Mouse (Mus musculus) brain, embryonic 14.5 days (tissue): ENCODE measurements around the gene Bcr. TPM values are rescaled to one million over a fixed set of nuclear protein-coding genes. Genes with fewer than 3 reads are reported as not detected.
"Not testable (repeated sequence)": the region's sequence is repeated elsewhere in the genome, so short reads cannot be mapped to it uniquely, and the experiment has no call there.

Source experiments
- DNase-seq: peaks from one replicate; pipeline ENCODE4 v3.0.0-alpha.2; 2011; ENCODE audit warnings: low read depth
- CTCF ChIP-seq: fragments of 200-500 bp; IDR thresholded peaks from 2 replicates; pipeline ENCODE4 v1.5.1; 2012; ENCODE audit warnings: inconsistent platforms, mild to moderate bottlenecking, moderate library complexity, borderline replicate concordance; ENCODE audit not compliant: insufficient read depth, insufficient read length; ENCODE audit errors: extremely low read depth
- POLR2A ChIP-seq: fragments of 200-500 bp; IDR thresholded peaks from 2 replicates; pipeline ENCODE4 v1.6.1; 2012; ENCODE audit warnings: mild to moderate bottlenecking, inconsistent platforms, borderline replicate concordance; ENCODE audit not compliant: poor library complexity, insufficient read depth, insufficient read length, severe bottlenecking; ENCODE audit errors: extremely low read depth
- polyA plus RNA-seq: library from polyadenylated mRNA; depleted of rRNA; stranded (reverse); fragments of >200 nt; gene quantifications from 2 replicates; pipeline ENCODE4 v1.2.3, GENCODE M21; 2012

Gene Bcr
- polyA plus RNA-seq, 1 experiment: 83.3 TPM

- TF ChIP-seq CTCF (no peak), POLR2A (no peak)
- peak; percentile 98 for DNase-seq
These were observed 23.5 kb upstream of the Bcr start, which contains the start of gene Rab36 for GRCm38 (mm10) chr10:75036883-75037379. Gene Rab36, plus strand, starts transcription at chr10:75037058.

- DNase-seq: not testable (repeated sequence)
These were observed 18.3 kb upstream of the Bcr start for GRCm38 (mm10) chr10:75042060-75042459.

- DNase-seq: no peak
- no peak for TF ChIP-seq CTCF
- no peak for TF ChIP-seq POLR2A
These were observed 15.9 kb upstream of the Bcr start for GRCm38 (mm10) chr10:75044459-75044858.

GRCm38 (mm10) chr10:75045831-75046230 is 14.6 kb upstream of the Bcr start:
- no peak for DNase-seq
- TF ChIP-seq POLR2A (no peak), CTCF (no peak)

GRCm38 (mm10) chr10:75048711-75049110 is 11.7 kb upstream of the Bcr start:
- DNase-seq: no peak
- TF ChIP-seq CTCF (no peak), POLR2A (no peak)

- no peak for DNase-seq
- TF ChIP-seq CTCF: no peak
- no peak for TF ChIP-seq POLR2A
These were observed 8.9 kb upstream of the Bcr start for GRCm38 (mm10) chr10:75051364-75052074.

- no peak for DNase-seq
- no peak for TF ChIP-seq CTCF
These were observed 7.5 kb upstream of the Bcr start for GRCm38 (mm10) chr10:75052902-75053301.

GRCm38 (mm10) chr10:75053655-75054054 is 6.7 kb upstream of the Bcr start:
- no peak for DNase-seq
- TF ChIP-seq CTCF: no peak
- no peak for TF ChIP-seq POLR2A

- DNase-seq: no peak
- TF ChIP-seq POLR2A (no peak), CTCF (no peak)
These were observed 6.3 kb upstream of the Bcr start for GRCm38 (mm10) chr10:75054125-75054524.

- no peak for TF ChIP-seq CTCF
- TF ChIP-seq POLR2A: no peak
- DNase-seq: no peak
These were observed 4.7 kb upstream of the Bcr start for GRCm38 (mm10) chr10:75055672-75056071.

- TF ChIP-seq CTCF (no peak), POLR2A (no peak)
- DNase-seq: peak; percentile 75
These were observed 4.1 kb upstream of the Bcr start for GRCm38 (mm10) chr10:75056255-75056654.

- no peak for DNase-seq
- TF ChIP-seq CTCF (no peak), POLR2A (no peak)
These were observed 2.1 kb upstream of the Bcr start for GRCm38 (mm10) chr10:75058336-75058735.

- TF ChIP-seq POLR2A (no peak), CTCF (no peak)
- DNase-seq: peak; percentile 52
These were observed 1.5 kb upstream of the Bcr start for GRCm38 (mm10) chr10:75058761-75059395.
